Mouse (Mus musculus): ENCODE measurements at regions not wholly inside any gene's neighbourhood (a gene's known extent, or its start where the extent isn't known, plus 50 kb on each side); places are given as distances from the start of the nearest gene placed in this dataset.

GRCm38 (mm10) chr3:54589976-54590375 is 102.6 kb upstream of the Supt20 start:
- ATAC-seq (replicated peaks; ENCODE audit: low FRiP score, low read depth) (no peak), DNase-seq (ENCODE audit: low spot score) (no peak)
- 75% methylated on average over 9 of the region's 9 CpGs for WGBS
- no peaks in the 10 kb centered on the region for H3K27me3 ChIP-seq (ENCODE audit: insufficient read depth, low read length)
- no peak overlapping the region for H3K9ac ChIP-seq (ENCODE audit: low read depth, low read length)
- no peak overlapping the region for H3K4me3 ChIP-seq (replicated peaks; ENCODE audit: low read depth, low read length)
- no peak for TF ChIP-seq CTCF (IDR thresholded peaks at IDR 0.05; ENCODE audit: low read depth)
- H3K4me2 ChIP-seq (ENCODE audit: low read length) = no peak overlapping the region
- 0 out of 2 replicates have a peak, but pooled peaks cover 4% of the 10 kb centered on the region for H3K4me1 ChIP-seq (replicated peaks; ENCODE audit: insufficient read depth, low read length)
- H3K36me3 ChIP-seq (ENCODE audit: insufficient read depth, low read length) = no peaks in the 10 kb centered on the region
- no peak overlapping the region for H3K27ac ChIP-seq
- no peaks in the 10 kb centered on the region for H3K9me3 ChIP-seq (replicated peaks; ENCODE audit: low read length)

GRCm38 (mm10) chr3:54591160-54591559 is 101.4 kb upstream of the Supt20 start:
- Histone ChIP-seq H3K4me1 (replicated peaks; ENCODE audit: insufficient read depth, low read length) (0 out of 2 replicates have a peak, but pooled peaks cover 4% of the 10 kb centered on the region), H3K27ac (no peak overlapping the region), H3K36me3 (ENCODE audit: insufficient read depth, low read length) (no peaks in the 10 kb centered on the region), H3K4me3 (replicated peaks; ENCODE audit: low read depth, low read length) (no peak overlapping the region), H3K9me3 (replicated peaks; ENCODE audit: low read length) (no peaks in the 10 kb centered on the region), H3K27me3 (ENCODE audit: insufficient read depth, low read length) (no peaks in the 10 kb centered on the region), H3K4me2 (ENCODE audit: low read length) (no peak overlapping the region), H3K9ac (ENCODE audit: low read depth, low read length) (no peak overlapping the region)
- 75% methylated on average over 3 of the region's 3 CpGs for WGBS
- ATAC-seq (replicated peaks; ENCODE audit: low FRiP score, low read depth) (no peak), DNase-seq (ENCODE audit: low spot score) (no peak)
- peak; percentile 54 for TF ChIP-seq CTCF (IDR thresholded peaks at IDR 0.05; ENCODE audit: low read depth)

DNA sequence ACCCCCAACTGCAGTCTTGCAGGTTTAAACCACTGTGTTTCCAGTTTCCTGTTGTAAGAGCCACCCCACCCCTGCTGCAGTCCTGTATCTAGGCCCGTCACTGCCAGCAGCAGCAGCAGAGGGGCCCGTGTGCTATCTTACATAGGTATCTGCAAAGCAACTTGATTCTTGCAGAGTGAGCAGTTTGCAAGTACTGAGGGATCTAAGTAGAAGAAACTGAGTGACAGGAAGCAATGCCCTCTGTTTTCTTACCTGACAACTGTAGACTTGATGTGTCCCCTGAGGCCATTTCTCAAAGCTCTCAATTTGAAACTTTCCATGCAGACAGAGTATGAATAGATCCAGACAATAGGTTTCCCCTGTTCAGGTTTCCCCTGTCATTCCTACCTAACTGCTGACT is 100.5 kb upstream of the Supt20 start:
- WGBS = 53% methylated on average over 2 of the region's 2 CpGs
- no peak for ATAC-seq (replicated peaks; ENCODE audit: low FRiP score, low read depth)
- H3K27me3 ChIP-seq (ENCODE audit: insufficient read depth, low read length) = no peaks in the 10 kb centered on the region

DNA sequence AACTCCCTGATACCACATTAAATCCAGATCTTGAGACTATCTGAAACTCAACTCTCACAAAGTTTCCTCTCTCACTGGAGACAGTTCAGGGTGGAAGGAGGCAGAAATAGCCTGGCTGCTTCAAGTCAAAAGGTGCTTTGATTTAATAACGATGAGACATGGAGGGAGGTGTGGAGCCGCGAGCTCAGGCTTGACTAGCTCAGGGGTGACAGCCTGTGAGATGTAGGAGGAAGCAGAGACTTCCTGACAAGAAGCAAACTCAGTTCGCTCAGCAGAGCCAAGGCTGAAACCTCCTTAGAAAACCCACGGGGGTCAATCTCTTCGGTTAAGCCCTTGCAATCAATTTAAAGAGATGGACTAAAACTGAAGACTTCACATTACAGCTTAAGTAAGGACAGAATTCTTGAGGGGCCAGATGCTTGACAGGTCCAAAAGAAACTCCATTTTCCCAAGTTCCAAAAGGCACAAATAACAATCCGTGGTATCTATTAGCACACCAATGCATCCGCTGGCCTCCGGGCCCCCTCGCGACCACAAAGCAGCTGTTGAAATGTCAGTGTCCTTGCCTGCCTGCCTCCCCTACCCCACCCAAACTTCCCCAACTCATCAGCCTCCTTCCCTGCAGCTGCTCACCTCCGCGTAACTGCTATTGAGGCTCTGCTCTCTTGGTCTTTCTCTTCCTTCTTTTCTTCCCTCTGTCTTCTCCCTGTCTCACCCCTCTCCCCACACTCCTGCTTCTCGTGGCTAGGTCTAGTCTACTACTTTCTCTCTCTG is 99.8 kb upstream of the Supt20 start:
- H3K9ac ChIP-seq (ENCODE audit: low read depth, low read length) = no peak overlapping the region
- DNase-seq (ENCODE audit: low spot score) (peak; percentile 53), ATAC-seq (replicated peaks; ENCODE audit: low FRiP score, low read depth) (no peak)
- no peak for TF ChIP-seq CTCF (IDR thresholded peaks at IDR 0.05; ENCODE audit: low read depth)
- 32% methylated on average over 14 of the region's 14 CpGs for WGBS
- H3K27ac ChIP-seq = no peak overlapping the region
- H3K4me3 ChIP-seq (replicated peaks; ENCODE audit: low read depth, low read length) = no peak overlapping the region
- H3K27me3 ChIP-seq (ENCODE audit: insufficient read depth, low read length) = no peaks in the 10 kb centered on the region
- H3K4me2 ChIP-seq (ENCODE audit: low read length) = 0 out of 2 replicates have a peak overlapping the region, but pooled peaks have one; percentile 18
- no peaks in the 10 kb centered on the region for H3K36me3 ChIP-seq (ENCODE audit: insufficient read depth, low read length)
- no peaks in the 10 kb centered on the region for H3K9me3 ChIP-seq (replicated peaks; ENCODE audit: low read length)
- H3K4me1 ChIP-seq (replicated peaks; ENCODE audit: insufficient read depth, low read length) = 0 out of 2 replicates have a peak, but pooled peaks cover 4% of the 10 kb centered on the region

More for the DNA sequence above, 100.5 kb upstream of the Supt20 start:
- no peak for DNase-seq (ENCODE audit: low spot score)
- Histone ChIP-seq H3K36me3 (ENCODE audit: insufficient read depth, low read length) (no peaks in the 10 kb centered on the region), H3K27ac (no peak overlapping the region), H3K9ac (ENCODE audit: low read depth, low read length) (no peak overlapping the region), H3K4me2 (ENCODE audit: low read length) (no peak overlapping the region), H3K4me3 (replicated peaks; ENCODE audit: low read depth, low read length) (no peak overlapping the region), H3K9me3 (replicated peaks; ENCODE audit: low read length) (no peaks in the 10 kb centered on the region), H3K4me1 (replicated peaks; ENCODE audit: insufficient read depth, low read length) (0 out of 2 replicates have a peak, but pooled peaks cover 4% of the 10 kb centered on the region)
- no peak for TF ChIP-seq CTCF (IDR thresholded peaks at IDR 0.05; ENCODE audit: low read depth)

GRCm38 (mm10) chr3:54595193-54595592 is 97.4 kb upstream of the Supt20 start:
- Histone ChIP-seq H3K4me2 (ENCODE audit: low read length) (no peak overlapping the region), H3K4me1 (replicated peaks; ENCODE audit: insufficient read depth, low read length) (0 out of 2 replicates have a peak, but pooled peaks cover 4% of the 10 kb centered on the region), H3K36me3 (ENCODE audit: insufficient read depth, low read length) (no peaks in the 10 kb centered on the region), H3K27me3 (ENCODE audit: insufficient read depth, low read length) (no peaks in the 10 kb centered on the region), H3K27ac (no peak overlapping the region), H3K9ac (ENCODE audit: low read depth, low read length) (no peak overlapping the region), H3K4me3 (replicated peaks; ENCODE audit: low read depth, low read length) (no peak overlapping the region), H3K9me3 (replicated peaks; ENCODE audit: low read length) (no peaks in the 10 kb centered on the region)
- ATAC-seq (replicated peaks; ENCODE audit: low FRiP score, low read depth) (no peak), DNase-seq (ENCODE audit: low spot score) (no peak)
- 91% methylated on average over 3 of the region's 3 CpGs for WGBS
- no peak for TF ChIP-seq CTCF (IDR thresholded peaks at IDR 0.05; ENCODE audit: low read depth)

DNA sequence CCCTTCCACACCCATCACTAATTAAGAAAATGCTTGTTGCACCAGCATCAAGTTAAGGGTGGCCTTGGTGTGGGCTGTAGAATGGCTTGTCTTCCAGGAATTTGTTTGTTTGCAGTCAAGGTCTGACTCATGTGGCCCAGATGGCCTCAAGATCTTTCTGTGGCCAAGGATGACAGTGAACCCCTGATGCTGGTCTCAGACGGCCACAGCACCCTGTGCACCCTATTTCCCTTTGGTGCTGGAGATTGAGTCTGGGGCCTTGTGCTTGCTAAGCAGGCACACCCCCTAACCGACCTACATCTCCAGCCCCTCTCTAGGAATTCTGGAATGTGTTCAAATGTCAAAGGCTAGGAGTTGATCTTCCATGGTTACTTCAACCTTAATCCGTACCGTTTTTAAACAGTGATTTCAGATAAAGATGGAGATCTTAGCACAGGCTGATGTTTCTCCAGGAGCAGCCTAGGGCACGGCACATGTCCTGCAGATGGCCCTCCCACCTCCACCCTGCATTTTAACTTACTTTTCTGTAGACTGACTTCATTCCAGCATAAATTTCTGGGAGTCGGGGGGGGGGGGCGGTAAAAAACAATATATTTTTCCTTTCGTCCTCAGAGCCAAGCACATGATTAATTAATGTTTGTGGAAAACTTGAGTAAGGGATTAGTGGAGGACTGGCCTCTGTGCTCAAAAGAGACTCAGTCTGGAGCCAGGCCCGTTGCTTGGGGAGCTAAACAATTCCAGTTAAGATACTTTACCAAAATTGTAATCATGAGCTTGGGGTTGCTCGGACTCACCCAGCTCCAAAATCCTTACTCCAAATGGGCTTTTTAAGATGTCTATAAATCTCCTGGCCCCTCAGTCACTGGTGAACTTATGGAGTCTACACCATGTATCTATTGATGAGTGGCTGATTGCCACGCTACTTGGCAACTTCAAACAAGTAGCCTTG is 95.0 kb upstream of the Supt20 start:
- no peak overlapping the region for H3K9ac ChIP-seq (ENCODE audit: low read depth, low read length)
- ATAC-seq (replicated peaks; ENCODE audit: low FRiP score, low read depth) (no peak), DNase-seq (ENCODE audit: low spot score) (peak; percentile 75)
- H3K36me3 ChIP-seq (ENCODE audit: insufficient read depth, low read length) = no peaks in the 10 kb centered on the region
- 0 out of 2 replicates have a peak, but pooled peaks cover 2% of the 10 kb centered on the region for H3K4me1 ChIP-seq (replicated peaks; ENCODE audit: insufficient read depth, low read length)
- 53% methylated on average over 11 of the region's 11 CpGs for WGBS
- no peaks in the 10 kb centered on the region for H3K27me3 ChIP-seq (ENCODE audit: insufficient read depth, low read length)
- H3K4me2 ChIP-seq (ENCODE audit: low read length) = no peak overlapping the region
- no peaks in the 10 kb centered on the region for H3K9me3 ChIP-seq (replicated peaks; ENCODE audit: low read length)
- H3K27ac ChIP-seq = peak overlapping the region; percentile 20; the same call in 1 of the 2 replicates
- no peak for TF ChIP-seq CTCF (IDR thresholded peaks at IDR 0.05; ENCODE audit: low read depth)
- H3K4me3 ChIP-seq (replicated peaks; ENCODE audit: low read depth, low read length) = no peak overlapping the region

Measured in kidney, postnatal 0 days (tissue).